Mouse (Mus musculus) embryonic facial prominence, embryonic 13.5 days (tissue): ENCODE results near the gene Ppil1. TPM values are rescaled to one million over a fixed set of nuclear protein-coding genes. Genes with fewer than 3 reads are reported as not detected.

Experiments
- ATAC-seq: fragments of 200-750 bp; cut with Nextera tagmentation; 2 replicates; pipeline ENCODE4 v1.8.0; 2017; ENCODE audit warnings: low read depth; ENCODE audit not compliant: insufficient number of reproducible peaks, insufficient read depth, low FRiP score, low TSS enrichment
- H3K27ac ChIP-seq: fragments of 300-500 bp; sonication (generic); 2 replicates; pipeline ENCODE4 v1.5.1; 2015; ENCODE audit warnings: moderate library complexity, mild to moderate bottlenecking, inconsistent platforms
- H3K27me3 ChIP-seq: fragments of 300-500 bp; sonication (generic); 2 replicates; pipeline ENCODE4 v1.6.1; 2015; ENCODE audit warnings: mild to moderate bottlenecking, inconsistent platforms
- H3K36me3 ChIP-seq: fragments of 300-500 bp; sonication (generic); 2 replicates; pipeline ENCODE4 v1.6.1; 2015; ENCODE audit warnings: mild to moderate bottlenecking, inconsistent platforms
- H3K4me1 ChIP-seq: fragments of 300-500 bp; sonication (generic); 2 replicates; pipeline ENCODE4 v1.6.1; 2015; ENCODE audit warnings: inconsistent platforms
- H3K4me2 ChIP-seq: fragments of 300-500 bp; sonication (generic); 2 replicates; pipeline ENCODE4 v1.6.1; 2015; ENCODE audit warnings: moderate library complexity, mild to moderate bottlenecking, inconsistent platforms
- H3K4me3 ChIP-seq: fragments of 300-500 bp; sonication (generic); 2 replicates; pipeline ENCODE4 v1.5.1; 2015; ENCODE audit warnings: mild to moderate bottlenecking, inconsistent platforms
- H3K9ac ChIP-seq: fragments of 300-500 bp; sonication (generic); 2 replicates; pipeline ENCODE4 v1.6.1; 2015; ENCODE audit warnings: mild to moderate bottlenecking, inconsistent platforms
- H3K9me3 ChIP-seq: fragments of 300-500 bp; sonication (generic); 2 replicates; pipeline ENCODE4 v1.6.1; 2016; ENCODE audit warnings: inconsistent platforms
- WGBS: fragments of 180-500 bp; shearing (Covaris S2); methylation state at CpG from one replicate; pipeline ENCODE4 v1.1.7; 2015; ENCODE audit warnings: mixed read lengths; 5-methylcytosine and 5-hydroxymethylcytosine counted together
- polyA plus RNA-seq: library from polyadenylated mRNA; unstranded; fragments of >200 nt; fragmentation: Nextera tagmentation; extraction: Ambion mirVana; gene quantifications from 2 replicates; pipeline ENCODE4 v1.2.1, GENCODE M21; 2015

The Ppil1 gene
- 149 and 162 TPM in 2 replicates for polyA plus RNA-seq

- WGBS: 6% methylated on average over 38 of the region's 38 CpGs
- no peak for ATAC-seq
These were observed at the start of gene Ppil1 for GRCm38 (mm10) chr17:29263840-29264633. Gene Ppil1, minus strand, starts transcription at chr17:29264186.

GRCm38 (mm10) chr17:29313300-29313699, 49.3 kb upstream of the Ppil1 start:
- H3K4me2 ChIP-seq: no peak overlapping the region
- no peak overlapping the region for H3K9ac ChIP-seq
- 0 out of 2 replicates have a peak, but pooled peaks cover 3% of the 10 kb centered on the region for H3K9me3 ChIP-seq
- no peak overlapping the region for H3K4me3 ChIP-seq
- H3K4me1 ChIP-seq: peaks cover 3% of the 10 kb centered on the region; the same call in 1 of the 2 replicates
- ATAC-seq: no peak
- no peaks in the 10 kb centered on the region for H3K36me3 ChIP-seq
- H3K27ac ChIP-seq: no peak overlapping the region
- no peaks in the 10 kb centered on the region for H3K27me3 ChIP-seq

More at GRCm38 (mm10) chr17:29263840-29264633, at the start of gene Ppil1:
- Histone ChIP-seq H3K9me3 (no peaks in the 10 kb centered on the region), H3K4me2 (peak within 1 kb of the TSS; percentile 76), H3K36me3 (peaks cover 24% of the 10 kb centered on the region), H3K27me3 (no peaks in the 10 kb centered on the region), H3K27ac (peak within 1 kb of the TSS; percentile 99), H3K4me3 (peak within 1 kb of the TSS; percentile 86), H3K9ac (peak within 1 kb of the TSS; percentile 89), H3K4me1 (peaks cover 43% of the 10 kb centered on the region)

GRCm38 (mm10) chr17:29312082-29312481, 48.1 kb upstream of the Ppil1 start:
- ATAC-seq: no peak
- H3K9ac ChIP-seq: no peak overlapping the region
- no peak overlapping the region for H3K27ac ChIP-seq
- no peak overlapping the region for H3K4me3 ChIP-seq
- H3K9me3 ChIP-seq: 0 out of 2 replicates have a peak, but pooled peaks cover 3% of the 10 kb centered on the region
- peaks cover 3% of the 10 kb centered on the region; the same call in 1 of the 2 replicates for H3K4me1 ChIP-seq
- no peak overlapping the region for H3K4me2 ChIP-seq
- no peaks in the 10 kb centered on the region for H3K27me3 ChIP-seq
- no peaks in the 10 kb centered on the region for H3K36me3 ChIP-seq
- WGBS: 75% methylated on average over 2 of the region's 2 CpGs

- 82% methylated on average over 8 of the region's 8 CpGs for WGBS
- Histone ChIP-seq H3K4me1 (peaks cover 3% of the 10 kb centered on the region; the same call in 1 of the 2 replicates), H3K4me3 (no peak overlapping the region), H3K36me3 (no peaks in the 10 kb centered on the region), H3K27ac (no peak overlapping the region), H3K4me2 (no peak overlapping the region), H3K9ac (no peak overlapping the region), H3K27me3 (no peaks in the 10 kb centered on the region), H3K9me3 (0 out of 2 replicates have a peak, but pooled peaks cover 3% of the 10 kb centered on the region)
- ATAC-seq: no peak
These were observed 47.6 kb upstream of the Ppil1 start for GRCm38 (mm10) chr17:29311602-29312001.

- 0 out of 2 replicates have a peak, but pooled peaks cover 3% of the 10 kb centered on the region for H3K9me3 ChIP-seq
- no peak for ATAC-seq
- H3K36me3 ChIP-seq: no peaks in the 10 kb centered on the region
- H3K9ac ChIP-seq: no peak overlapping the region
- H3K27me3 ChIP-seq: no peaks in the 10 kb centered on the region
- H3K4me1 ChIP-seq: peaks cover 16% of the 10 kb centered on the region
- H3K27ac ChIP-seq: 0 out of 2 replicates have a peak overlapping the region, but pooled peaks have one; percentile 4
- H3K4me3 ChIP-seq: no peak overlapping the region
- no peak overlapping the region; the same call in 1 of the 2 replicates for H3K4me2 ChIP-seq
- WGBS: 67% methylated on average over 21 of the region's 21 CpGs
These were observed 46.2 kb upstream of the Ppil1 start for GRCm38 (mm10) chr17:29310056-29310623.

GRCm38 (mm10) chr17:29305871-29306270, 41.9 kb upstream of the Ppil1 start:
- no peak for ATAC-seq
- H3K27me3 ChIP-seq: no peaks in the 10 kb centered on the region
- peaks cover 43% of the 10 kb centered on the region for H3K4me1 ChIP-seq
- 0 out of 2 replicates have a peak overlapping the region, but pooled peaks have one; percentile 32 for H3K9ac ChIP-seq
- no peak overlapping the region for H3K4me3 ChIP-seq
- H3K36me3 ChIP-seq: peaks cover 13% of the 10 kb centered on the region
- 51% methylated on average over 7 of the region's 7 CpGs for WGBS
- no peaks in the 10 kb centered on the region for H3K9me3 ChIP-seq
- H3K27ac ChIP-seq: peak overlapping the region; percentile 51; the same call in 1 of the 2 replicates
- H3K4me2 ChIP-seq: peak overlapping the region; percentile 39

- no peak overlapping the region for H3K4me3 ChIP-seq
- ATAC-seq: no peak
- WGBS: 18% methylated on average over 15 of the region's 15 CpGs
- peak overlapping the region; percentile 51 for H3K27ac ChIP-seq
- H3K9ac ChIP-seq: 0 out of 2 replicates have a peak overlapping the region, but pooled peaks have one; percentile 27
- no peaks in the 10 kb centered on the region for H3K9me3 ChIP-seq
- H3K4me1 ChIP-seq: peaks cover 43% of the 10 kb centered on the region
- no peaks in the 10 kb centered on the region for H3K27me3 ChIP-seq
- H3K4me2 ChIP-seq: peak overlapping the region; percentile 39
- H3K36me3 ChIP-seq: peaks cover 20% of the 10 kb centered on the region
These were observed 41.2 kb upstream of the Ppil1 start for GRCm38 (mm10) chr17:29305058-29305806.

- peaks cover 43% of the 10 kb centered on the region for H3K4me1 ChIP-seq
- 39% methylated on average over 13 of the region's 13 CpGs for WGBS
- peak overlapping the region; percentile 58; the same call in 1 of the 2 replicates for H3K27ac ChIP-seq
- H3K4me3 ChIP-seq: no peak overlapping the region
- H3K9me3 ChIP-seq: no peaks in the 10 kb centered on the region
- peak overlapping the region; percentile 39; the same call in 1 of the 2 replicates for H3K4me2 ChIP-seq
- H3K27me3 ChIP-seq: no peaks in the 10 kb centered on the region
- ATAC-seq: no peak
- H3K9ac ChIP-seq: no peak overlapping the region
- peaks cover 27% of the 10 kb centered on the region for H3K36me3 ChIP-seq
These were observed 40.5 kb upstream of the Ppil1 start for GRCm38 (mm10) chr17:29304376-29305057.

- 68% methylated on average over 3 of the region's 3 CpGs for WGBS
- ATAC-seq: no peak
- Histone ChIP-seq H3K9ac (no peak overlapping the region), H3K4me3 (no peak overlapping the region), H3K27me3 (no peaks in the 10 kb centered on the region), H3K9me3 (no peaks in the 10 kb centered on the region), H3K27ac (peak overlapping the region; percentile 58; the same call in 1 of the 2 replicates), H3K4me2 (no peak overlapping the region), H3K36me3 (peaks cover 33% of the 10 kb centered on the region), H3K4me1 (peaks cover 43% of the 10 kb centered on the region)
These were observed 39.9 kb upstream of the Ppil1 start for GRCm38 (mm10) chr17:29303856-29304255.

- H3K9me3 ChIP-seq: no peaks in the 10 kb centered on the region
- H3K27me3 ChIP-seq: no peaks in the 10 kb centered on the region
- peaks cover 43% of the 10 kb centered on the region for H3K4me1 ChIP-seq
- H3K4me2 ChIP-seq: no peak overlapping the region
- H3K4me3 ChIP-seq: no peak overlapping the region
- ATAC-seq: no peak
- H3K27ac ChIP-seq: peak overlapping the region; percentile 58
- no peak overlapping the region for H3K9ac ChIP-seq
- WGBS: 40% methylated on average over 3 of the region's 3 CpGs
- peaks cover 40% of the 10 kb centered on the region for H3K36me3 ChIP-seq
These were observed 39.1 kb upstream of the Ppil1 start for GRCm38 (mm10) chr17:29303087-29303486.

- Histone ChIP-seq H3K27me3 (no peaks in the 10 kb centered on the region), H3K4me3 (no peak overlapping the region), H3K27ac (no peak overlapping the region), H3K9me3 (no peaks in the 10 kb centered on the region), H3K9ac (no peak overlapping the region), H3K36me3 (peaks cover 45% of the 10 kb centered on the region), H3K4me1 (peaks cover 49% of the 10 kb centered on the region), H3K4me2 (no peak overlapping the region)
- no peak for ATAC-seq
- 60% methylated on average over 5 of the region's 5 CpGs for WGBS
These were observed 38.2 kb upstream of the Ppil1 start for GRCm38 (mm10) chr17:29302149-29302548.
